Mouse (Mus musculus): ENCODE measurements around the gene Lrp4.

Lrp4 gene

DNA sequence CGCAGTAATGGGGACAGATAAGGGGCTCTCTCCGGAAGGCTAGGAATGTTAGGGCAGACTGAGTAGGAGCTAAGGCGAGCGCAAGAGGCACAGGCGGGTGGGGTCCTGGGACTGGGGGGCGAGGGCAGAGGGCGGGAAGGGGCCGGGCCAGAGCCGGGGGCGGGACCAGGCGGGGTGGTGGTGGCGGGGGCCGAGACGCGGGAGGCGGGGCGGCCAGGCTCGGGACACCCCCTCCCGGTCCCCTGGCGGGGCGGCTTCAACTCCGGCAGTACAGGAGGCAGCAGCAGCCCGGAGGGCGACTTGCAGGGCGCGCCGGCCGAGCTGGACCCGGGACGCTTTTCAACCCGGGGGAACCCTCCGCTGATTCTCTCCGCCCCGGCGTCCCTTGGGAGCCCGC, at the start of gene Lrp4:
TSS of gene Lrp4 (plus strand) at position 253 of the 397 bp plus-strand sequence.
- in situ Hi-C loops (cut with MboI; ENCODE audit: low pct_unique_long_range_greater_than_20kb in 1 of 2, low sequenced_read_pairs in 2 of 2, unreplicated experiment in 1 of 2), result no loop called here

DNA sequence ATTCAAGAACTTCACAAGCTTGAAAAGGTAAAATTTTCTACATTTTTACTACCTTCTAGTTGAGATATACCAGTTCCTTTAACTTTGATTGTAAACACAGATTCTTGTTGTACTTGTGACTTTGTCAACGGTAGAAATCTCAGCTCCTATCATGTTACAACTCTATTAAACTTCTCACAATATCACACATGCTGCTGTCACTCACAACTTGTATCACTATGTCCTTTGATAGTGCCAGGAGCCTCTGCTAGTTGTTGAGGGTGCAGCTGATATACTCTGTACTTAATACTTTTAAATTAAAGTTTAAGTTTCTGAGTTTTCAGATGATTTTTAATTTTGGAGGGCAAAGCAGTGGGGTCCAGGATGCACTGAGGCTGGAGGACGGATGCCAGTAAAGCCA, 49.3 kb upstream of the Lrp4 start:
- in situ Hi-C loops (cut with MboI; ENCODE audit: low pct_unique_long_range_greater_than_20kb in 1 of 2, low sequenced_read_pairs in 2 of 2, unreplicated experiment in 1 of 2), result no loop called here

DNA sequence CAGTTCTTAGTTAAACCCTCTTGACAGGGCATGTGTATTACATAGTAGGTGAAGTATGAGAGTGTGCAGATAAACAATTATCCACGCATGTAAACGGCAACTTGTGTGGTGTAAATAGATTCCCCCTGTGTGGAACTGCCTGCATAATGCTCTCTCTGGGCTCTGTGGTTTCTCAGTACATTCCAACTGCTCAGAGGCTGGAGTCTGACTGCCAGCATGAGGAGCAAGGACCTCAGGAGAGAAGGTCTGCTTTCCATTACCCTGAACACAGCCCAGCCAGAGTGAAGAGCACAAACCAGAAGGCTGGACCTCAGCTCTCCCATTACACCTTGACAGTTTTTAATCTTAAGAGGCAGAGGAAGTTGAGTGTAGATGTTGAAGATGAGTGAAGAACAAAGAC, 45.8 kb upstream of the Lrp4 start:
- in situ Hi-C loops (cut with MboI; ENCODE audit: low pct_unique_long_range_greater_than_20kb in 1 of 2, low sequenced_read_pairs in 2 of 2, unreplicated experiment in 1 of 2), result no loop called here

DNA sequence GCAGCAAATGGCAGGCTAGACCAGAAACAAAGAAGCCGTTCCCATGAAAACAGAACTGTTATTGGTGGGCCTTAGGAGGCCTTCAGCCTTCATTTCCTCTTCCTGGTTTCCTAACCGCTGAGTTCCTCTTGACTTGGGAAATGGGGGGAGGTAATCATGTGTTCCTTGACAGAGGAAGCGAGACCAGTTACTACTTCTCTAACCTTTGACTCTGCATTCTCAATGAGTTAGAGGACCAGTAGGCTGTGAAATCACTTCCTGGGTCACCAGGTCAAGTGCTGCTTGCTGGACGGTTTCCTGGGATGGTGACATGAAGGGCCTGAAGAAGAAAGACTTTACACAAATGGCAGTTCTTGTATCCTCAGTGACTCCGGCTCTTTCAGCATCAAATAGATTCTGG, 45.0 kb upstream of the Lrp4 start:
- in situ Hi-C loops (cut with MboI; ENCODE audit: low pct_unique_long_range_greater_than_20kb in 1 of 2, low sequenced_read_pairs in 2 of 2, unreplicated experiment in 1 of 2), result no loop called here

DNA sequence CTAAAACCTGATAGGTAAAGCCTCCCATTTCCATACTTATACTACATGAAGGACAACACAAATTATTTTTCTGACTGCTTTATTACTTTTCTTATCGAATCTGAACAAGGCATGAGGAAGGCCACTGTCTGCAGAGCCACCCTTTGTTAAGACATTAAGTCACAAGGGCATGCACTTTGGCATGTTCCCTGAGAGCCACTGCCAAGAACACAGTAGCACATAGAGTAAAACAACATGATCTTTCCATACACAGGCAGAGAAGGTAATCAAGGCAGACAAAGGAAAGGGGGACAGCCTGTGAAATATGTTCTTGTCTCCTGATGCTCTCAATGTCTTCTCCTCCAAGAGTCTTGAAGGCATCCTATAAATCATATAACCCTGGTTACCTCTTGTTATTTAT, 43.5 kb upstream of the Lrp4 start:
- in situ Hi-C loops (cut with MboI; ENCODE audit: low pct_unique_long_range_greater_than_20kb in 1 of 2, low sequenced_read_pairs in 2 of 2, unreplicated experiment in 1 of 2), result no loop called here

DNA sequence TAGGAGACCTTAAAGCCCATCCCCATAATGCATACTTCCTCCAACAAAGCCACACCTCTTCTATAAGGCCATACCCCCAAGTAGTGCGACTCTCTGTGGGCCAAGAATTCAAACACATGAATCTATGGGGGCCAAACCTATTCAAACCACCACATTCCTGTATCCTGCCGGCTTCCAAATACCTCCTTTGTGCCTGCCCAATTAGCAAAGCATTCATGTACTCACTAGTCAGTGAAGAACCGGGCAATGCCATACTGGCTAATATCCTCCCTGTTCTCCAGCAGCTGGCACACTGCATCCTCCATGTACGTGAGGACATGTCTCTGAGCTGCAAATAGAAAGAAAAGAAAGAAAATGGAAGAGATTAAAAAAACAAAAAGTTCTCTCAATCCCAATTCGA, 35.7 kb upstream of the Lrp4 start:
- in situ Hi-C loops (cut with MboI; ENCODE audit: low pct_unique_long_range_greater_than_20kb in 1 of 2, low sequenced_read_pairs in 2 of 2, unreplicated experiment in 1 of 2), result no loop called here

DNA sequence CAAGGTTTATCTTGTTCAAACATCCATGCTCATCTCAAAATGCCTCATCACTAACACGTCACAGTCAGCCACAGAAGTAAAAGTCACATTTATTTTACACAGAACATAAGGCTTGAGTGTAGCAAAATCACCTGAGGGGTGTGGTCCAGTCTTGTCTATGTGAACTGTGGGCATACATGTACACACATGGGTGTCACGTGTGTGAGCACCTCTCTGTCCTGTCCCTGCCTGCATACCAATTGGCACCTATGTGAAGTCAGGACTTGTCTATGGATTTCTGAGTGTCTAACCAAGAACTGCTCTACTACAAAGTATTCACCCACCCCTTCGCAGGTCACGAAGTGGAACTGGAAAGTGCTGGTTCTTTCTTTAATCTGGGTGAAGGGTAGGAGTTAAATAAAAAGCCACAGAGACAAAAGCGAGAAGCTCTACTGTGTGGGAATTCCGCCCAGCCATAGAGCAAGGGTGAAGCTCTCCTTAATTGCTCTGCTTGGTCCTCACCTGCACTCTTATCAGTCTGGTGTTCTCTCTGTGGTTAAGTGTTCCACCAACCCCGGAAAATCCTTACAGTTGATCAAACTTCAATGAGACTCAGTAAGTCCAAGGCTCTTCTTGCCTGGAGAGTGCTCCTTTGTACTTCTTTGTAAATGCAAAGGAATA, 33.1 kb upstream of the Lrp4 start:
- in situ Hi-C loops (cut with MboI; ENCODE audit: low pct_unique_long_range_greater_than_20kb in 1 of 2, low sequenced_read_pairs in 2 of 2, unreplicated experiment in 1 of 2), result no loop called here

DNA sequence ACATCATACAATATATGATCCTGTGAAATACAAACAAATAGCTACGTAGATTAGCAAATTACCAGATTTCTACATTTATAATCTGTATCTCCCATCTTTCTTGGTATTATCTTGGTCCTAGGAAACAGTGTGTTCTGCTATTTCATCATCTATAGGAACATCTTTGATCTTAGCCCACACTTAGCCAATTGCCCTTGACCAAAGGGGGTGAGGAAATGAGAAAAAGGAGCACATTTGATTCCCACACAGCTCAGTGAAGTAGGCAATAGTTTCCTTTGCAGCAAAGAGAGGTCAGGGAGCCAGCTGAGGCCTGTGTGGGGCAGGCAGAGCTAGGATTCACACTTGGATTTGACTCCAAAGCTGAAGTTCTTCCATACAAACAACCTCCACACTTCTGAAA, 31.0 kb upstream of the Lrp4 start:
- in situ Hi-C loops (cut with MboI; ENCODE audit: low pct_unique_long_range_greater_than_20kb in 1 of 2, low sequenced_read_pairs in 2 of 2, unreplicated experiment in 1 of 2), result no loop called here

DNA sequence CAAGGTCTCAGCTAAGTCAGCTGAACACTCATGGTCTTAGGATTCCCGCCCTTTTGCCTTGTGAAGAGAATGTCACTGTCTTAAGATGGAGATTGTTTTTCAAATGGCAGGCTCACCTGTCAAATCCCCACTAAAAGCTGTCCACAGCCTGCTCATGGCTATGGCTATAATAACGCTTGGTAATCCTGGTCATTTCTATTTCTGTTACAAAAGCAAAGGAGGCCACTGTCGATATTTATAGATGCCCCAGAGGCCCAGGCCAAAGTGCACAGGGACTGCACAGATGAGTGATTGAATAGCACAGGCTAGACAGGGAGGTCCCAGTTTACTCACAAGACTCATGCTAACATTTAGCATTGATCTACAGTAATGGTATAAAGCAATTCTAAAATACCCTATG, 28.2 kb upstream of the Lrp4 start:
- in situ Hi-C loops (cut with MboI; ENCODE audit: low pct_unique_long_range_greater_than_20kb in 1 of 2, low sequenced_read_pairs in 2 of 2, unreplicated experiment in 1 of 2), result no loop called here

DNA sequence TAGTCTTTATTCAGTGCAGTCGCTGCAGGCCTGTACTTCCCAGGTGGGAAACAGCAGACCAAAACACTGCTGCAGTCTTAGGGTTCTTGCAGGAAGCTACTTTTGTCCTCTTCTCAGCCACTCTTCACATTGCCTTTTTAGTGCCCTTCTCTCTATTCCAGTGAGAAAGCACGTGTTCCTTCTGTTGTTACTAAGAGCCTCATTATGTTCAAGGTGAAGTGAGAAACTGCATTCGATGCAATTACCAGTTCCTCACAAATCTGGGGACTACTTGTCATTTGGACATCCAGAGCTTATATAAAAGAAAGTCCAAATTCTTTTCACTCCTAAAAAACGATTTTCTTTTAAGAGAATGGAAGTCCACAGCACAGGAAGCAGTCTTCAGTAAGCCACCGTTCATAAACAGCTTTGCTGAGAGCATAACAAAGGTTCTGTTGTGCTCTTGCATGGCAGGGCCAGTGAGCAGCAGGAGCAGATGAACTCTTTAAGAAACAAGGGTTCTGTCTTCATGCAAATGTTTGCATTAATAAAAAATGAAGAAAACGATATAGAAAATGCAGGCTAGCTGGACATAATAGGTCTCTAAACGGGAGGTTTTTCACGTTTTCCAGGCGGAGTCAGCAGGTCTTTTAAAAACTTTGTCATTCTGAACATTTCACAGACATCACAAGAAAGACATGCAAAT, 27.3 kb upstream of the Lrp4 start:
- in situ Hi-C loops (cut with MboI; ENCODE audit: low pct_unique_long_range_greater_than_20kb in 1 of 2, low sequenced_read_pairs in 2 of 2, unreplicated experiment in 1 of 2), result no loop called here

DNA sequence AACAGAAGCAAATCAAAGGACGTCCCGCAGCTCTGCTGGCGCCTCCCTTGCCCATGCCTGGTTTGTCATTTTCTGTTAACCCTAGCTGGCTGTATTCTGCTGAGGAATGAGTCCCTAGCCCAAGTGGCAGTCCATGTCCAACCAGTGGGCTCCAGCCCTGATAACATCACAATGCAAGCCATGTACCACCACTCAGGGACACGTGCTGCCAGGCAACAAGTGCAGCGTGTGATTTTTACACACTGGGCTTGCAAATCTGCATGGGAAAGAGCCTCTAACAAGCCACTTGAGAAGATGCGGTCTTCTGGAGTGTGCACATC, 26.8 kb upstream of the Lrp4 start:
- in situ Hi-C loops (cut with MboI; ENCODE audit: low pct_unique_long_range_greater_than_20kb in 1 of 2, low sequenced_read_pairs in 2 of 2, unreplicated experiment in 1 of 2), result no loop called here

DNA sequence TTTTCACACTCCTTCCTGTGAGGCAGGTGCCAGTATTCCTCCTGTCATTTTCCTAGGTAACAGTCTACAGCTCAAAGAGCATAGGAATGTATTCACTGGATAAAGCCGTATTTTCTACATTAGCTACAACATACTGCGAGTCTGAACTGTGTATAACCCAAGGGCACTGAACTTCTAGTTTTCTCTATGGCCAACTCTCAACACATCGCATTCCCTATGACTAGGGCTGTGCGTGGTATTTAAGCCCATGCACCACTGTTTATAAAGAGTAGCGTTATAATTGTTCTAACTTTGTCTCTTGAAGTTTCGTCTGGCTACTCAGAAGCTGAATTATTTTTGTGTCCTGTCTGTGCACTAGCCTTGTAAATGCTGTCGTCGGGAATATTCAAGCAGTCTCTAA, 20.6 kb upstream of the Lrp4 start:
- in situ Hi-C loops (cut with MboI; ENCODE audit: low pct_unique_long_range_greater_than_20kb in 1 of 2, low sequenced_read_pairs in 2 of 2, unreplicated experiment in 1 of 2), result no loop called here

DNA sequence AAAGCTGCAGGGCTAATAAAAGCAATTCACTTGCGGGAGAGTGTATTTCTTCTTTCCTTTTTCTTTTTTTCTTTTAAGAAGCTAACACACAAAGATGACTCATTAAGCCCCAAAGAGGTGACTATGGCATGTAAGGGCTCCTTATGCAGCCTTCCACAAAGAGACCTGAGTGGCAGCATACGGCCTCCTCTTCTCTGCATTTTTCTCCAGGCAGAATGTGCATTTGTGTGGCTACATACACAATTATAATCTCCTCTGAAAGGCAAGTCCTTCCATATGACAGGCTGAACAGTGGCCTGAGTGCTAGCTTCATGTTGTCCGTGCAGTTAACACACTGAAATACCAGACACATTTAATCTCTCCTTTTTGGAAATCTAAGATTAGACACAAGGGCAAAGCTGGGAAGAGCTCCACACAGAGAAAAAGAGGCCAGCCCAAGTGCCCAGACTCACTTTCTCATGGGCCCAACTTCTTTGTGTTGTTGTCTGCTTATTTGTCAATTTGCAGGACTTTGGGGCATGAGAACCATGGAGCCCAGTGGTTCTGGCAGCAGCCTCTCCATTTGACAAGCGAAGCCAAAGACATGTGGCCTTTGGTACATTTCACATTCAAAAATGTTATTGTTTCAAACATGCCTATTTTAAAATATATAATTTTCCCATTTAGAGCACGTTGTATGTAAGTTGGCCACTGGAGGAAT, 20.0 kb upstream of the Lrp4 start:
- in situ Hi-C loops (cut with MboI; ENCODE audit: low pct_unique_long_range_greater_than_20kb in 1 of 2, low sequenced_read_pairs in 2 of 2, unreplicated experiment in 1 of 2), result no loop called here

DNA sequence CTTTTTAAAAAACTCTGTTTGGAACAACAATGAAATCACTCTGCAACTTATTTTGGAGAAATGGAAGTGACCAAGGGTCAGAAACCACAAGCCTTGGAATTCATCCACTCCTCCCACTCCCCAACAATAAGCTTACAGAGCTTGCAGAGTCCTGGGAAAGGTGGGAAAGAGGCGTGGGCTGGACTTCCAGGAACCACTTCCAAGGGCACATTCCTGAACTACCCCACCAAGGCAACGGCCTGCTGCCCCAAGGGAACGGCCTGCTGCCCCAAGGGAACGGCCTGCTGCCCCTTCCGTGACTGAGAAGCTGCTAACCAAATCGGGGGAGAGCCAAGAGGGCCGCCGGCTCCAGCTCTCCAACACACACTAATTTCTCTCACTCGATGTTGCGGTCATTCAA, 18.0 kb upstream of the Lrp4 start:
- in situ Hi-C loops (cut with MboI; ENCODE audit: low pct_unique_long_range_greater_than_20kb in 1 of 2, low sequenced_read_pairs in 2 of 2, unreplicated experiment in 1 of 2), result no loop called here

DNA sequence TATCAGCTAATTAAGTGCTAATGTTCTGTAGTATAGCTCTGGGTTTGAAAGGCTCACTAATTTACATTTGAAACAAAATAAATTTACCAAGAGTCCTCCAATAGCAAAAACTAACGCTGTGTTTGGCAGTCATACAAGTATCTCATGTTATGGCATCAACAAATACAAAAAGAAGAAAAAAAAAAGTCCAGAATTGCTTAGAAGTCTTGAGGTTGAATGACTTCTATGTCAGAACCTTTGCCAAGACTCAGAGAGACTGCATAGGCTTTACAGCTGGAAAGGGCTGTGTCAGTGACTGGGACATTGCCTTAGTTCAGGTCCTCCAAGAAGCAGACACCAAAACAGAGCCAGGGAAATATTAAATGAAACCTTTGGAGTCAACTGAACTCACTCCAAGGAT, 17.4 kb upstream of the Lrp4 start:
- in situ Hi-C loops (cut with MboI; ENCODE audit: low pct_unique_long_range_greater_than_20kb in 1 of 2, low sequenced_read_pairs in 2 of 2, unreplicated experiment in 1 of 2), result no loop called here

DNA sequence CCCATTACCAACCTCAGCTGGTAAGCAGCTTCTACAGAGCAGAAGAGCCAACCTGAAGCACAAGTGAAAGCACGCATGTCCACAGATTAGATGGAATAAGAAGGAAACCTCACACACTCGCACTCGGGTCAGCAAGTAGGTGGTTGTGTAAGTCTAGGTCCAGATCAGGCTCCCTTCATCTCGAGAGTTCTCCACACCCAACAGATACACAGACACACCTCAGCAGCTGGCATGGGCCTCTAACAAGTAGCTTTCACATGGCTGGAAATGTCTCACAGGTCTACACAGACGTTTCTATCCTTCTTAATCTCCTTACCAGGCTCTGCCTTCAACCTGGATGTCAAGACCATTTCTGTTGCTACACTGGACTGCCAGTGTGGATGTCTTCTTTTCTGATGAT, 16.6 kb upstream of the Lrp4 start:
- in situ Hi-C loops (cut with MboI; ENCODE audit: low pct_unique_long_range_greater_than_20kb in 1 of 2, low sequenced_read_pairs in 2 of 2, unreplicated experiment in 1 of 2), result no loop called here

DNA sequence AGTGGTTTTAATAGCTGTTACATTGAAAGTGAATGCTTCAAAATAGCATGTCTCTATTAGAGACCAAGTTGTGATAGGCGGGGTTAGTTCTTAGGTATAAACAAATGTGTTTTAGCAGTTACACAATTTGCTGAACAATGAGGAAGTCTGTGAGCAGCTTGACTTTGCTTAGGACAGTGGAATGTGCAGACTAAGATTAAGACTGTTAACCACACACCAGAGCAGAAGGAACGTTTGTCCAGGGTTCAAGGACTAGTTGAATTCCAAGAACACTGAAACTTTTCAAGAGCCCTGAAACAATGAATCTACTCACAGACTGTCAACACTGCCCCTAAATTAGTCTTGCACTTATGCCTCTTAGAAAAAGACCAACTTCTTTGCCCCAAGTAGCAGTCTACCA, 15.6 kb upstream of the Lrp4 start:
- in situ Hi-C loops (cut with MboI; ENCODE audit: low pct_unique_long_range_greater_than_20kb in 1 of 2, low sequenced_read_pairs in 2 of 2, unreplicated experiment in 1 of 2), result no loop called here

DNA sequence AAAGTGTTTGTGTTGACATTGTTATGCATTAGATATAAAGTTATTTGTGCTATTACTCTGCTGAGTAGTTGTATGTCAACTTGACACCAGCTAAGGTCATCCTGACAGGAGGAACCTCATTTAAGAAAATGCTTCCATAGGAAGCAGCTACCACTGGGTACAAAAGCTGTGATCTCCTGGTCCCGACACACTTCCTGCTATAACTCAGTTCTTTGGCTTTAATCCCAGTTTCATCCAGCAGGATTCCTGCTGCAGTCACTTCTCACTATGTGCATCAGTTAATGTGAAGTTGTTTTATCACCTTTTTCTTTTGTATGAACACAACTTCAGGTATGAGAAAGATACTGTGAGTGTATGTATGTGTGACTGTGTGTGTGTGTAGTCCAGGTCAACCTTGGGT, 15.1 kb upstream of the Lrp4 start:
- in situ Hi-C loops (cut with MboI; ENCODE audit: low pct_unique_long_range_greater_than_20kb in 1 of 2, low sequenced_read_pairs in 2 of 2, unreplicated experiment in 1 of 2), result no loop called here

DNA sequence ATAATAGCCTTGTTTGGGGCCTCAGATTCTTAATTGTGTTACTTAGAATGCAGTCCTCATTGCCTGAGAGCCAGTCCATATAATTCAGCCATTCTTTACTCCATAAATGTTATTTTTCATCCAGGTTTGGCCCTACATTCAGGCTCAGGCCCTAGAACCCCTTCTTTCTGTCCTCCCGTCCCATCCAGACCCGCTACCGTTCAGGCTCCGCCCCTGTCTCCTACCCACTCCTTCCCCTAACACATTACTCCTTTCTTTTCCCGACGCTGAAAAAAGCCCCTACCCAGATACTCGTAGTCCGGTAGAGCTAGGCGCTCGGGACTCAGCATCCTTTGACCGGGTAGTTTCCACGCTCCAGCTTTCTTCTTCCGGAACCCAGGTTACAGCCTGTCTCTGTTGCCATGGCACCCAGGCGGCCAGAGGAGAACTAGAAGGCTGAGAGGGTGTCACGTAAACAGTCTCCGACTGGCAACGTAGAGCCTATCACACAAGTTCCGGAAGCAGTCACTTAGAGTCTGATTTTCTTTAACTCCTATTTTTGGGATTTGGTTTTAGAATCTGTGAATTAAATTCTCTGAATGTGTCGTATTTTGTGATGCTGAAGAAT, 12.9 kb upstream of the Lrp4 start, which contains the start of gene 1110051M20Rik:
TSS of gene 1110051M20Rik (minus strand) at position 419 of the 607 bp plus-strand sequence.
- in situ Hi-C loops (cut with MboI; ENCODE audit: low pct_unique_long_range_greater_than_20kb in 1 of 2, low sequenced_read_pairs in 2 of 2, unreplicated experiment in 1 of 2), result no loop called here

DNA sequence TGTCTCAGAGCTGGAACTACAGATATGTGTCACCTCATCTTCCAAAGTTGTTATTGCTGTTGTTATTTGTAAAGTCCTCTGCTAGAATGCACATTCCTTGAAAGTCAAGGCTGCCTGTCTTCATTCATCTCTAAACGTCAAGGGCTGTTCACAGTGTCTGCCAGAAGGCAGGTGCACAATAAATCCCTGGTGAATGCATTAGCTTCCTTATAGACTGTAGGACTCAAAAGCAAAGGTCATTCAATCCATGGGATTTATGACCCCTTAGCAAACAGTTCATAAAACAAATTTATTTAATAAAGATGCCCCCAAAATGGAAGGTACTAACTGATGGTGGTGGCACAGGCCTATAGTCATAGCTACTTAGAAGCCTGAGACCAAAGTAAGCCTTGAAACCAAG, 7.6 kb upstream of the Lrp4 start:
- in situ Hi-C loops (cut with MboI; ENCODE audit: low pct_unique_long_range_greater_than_20kb in 1 of 2, low sequenced_read_pairs in 2 of 2, unreplicated experiment in 1 of 2), result no loop called here

Measured in mouse embryonic stem cell (cell line).